Mouse (Mus musculus) heart, postnatal 0 days (tissue): ENCODE results near the gene Nrcam. TPM values are rescaled to one million over a fixed set of nuclear protein-coding genes. Genes with fewer than 3 reads are reported as not detected.

ENCODE experiments used
- ATAC-seq: fragments of 200-750 bp; cut with Nextera tagmentation; 2 replicates; pipeline ENCODE4 v1.8.0; 2017; ENCODE audit warnings: low read depth, moderate number of reproducible peaks, moderate library complexity; ENCODE audit not compliant: insufficient read depth
- DNase-seq: peaks from one replicate; pipeline ENCODE4 v3.0.0-alpha.2; 2016; ENCODE audit warnings: low spot score
- H3K27ac ChIP-seq: fragments of 300-500 bp; sonication (generic); 2 replicates; pipeline ENCODE4 v1.5.1; 2014; ENCODE audit warnings: low read depth, mild to moderate bottlenecking
- H3K27me3 ChIP-seq: fragments of 300-500 bp; sonication (generic); 2 replicates; pipeline ENCODE4 v1.6.1; 2014; ENCODE audit warnings: low read length, mixed read lengths; ENCODE audit not compliant: control insufficient read depth, insufficient read depth
- H3K36me3 ChIP-seq: fragments of 300-500 bp; sonication (generic); replicated peaks from 2 replicates; pipeline ENCODE4 v1.6.1; 2014; ENCODE audit warnings: low read length, mixed read lengths; ENCODE audit not compliant: control insufficient read depth, insufficient read depth
- H3K4me1 ChIP-seq: fragments of 300-500 bp; sonication (generic); 2 replicates; pipeline ENCODE4 v1.6.1; 2014; ENCODE audit warnings: antibody characterized with exemption; ENCODE audit not compliant: control insufficient read depth, insufficient read depth
- H3K4me2 ChIP-seq: fragments of 300-500 bp; sonication (generic); 2 replicates; pipeline ENCODE4 v1.6.1; 2014; ENCODE audit warnings: low read depth, mild to moderate bottlenecking, low read length, moderate library complexity
- H3K4me3 ChIP-seq: fragments of 300-500 bp; sonication (generic); 2 replicates; pipeline ENCODE4 v1.5.1; 2014; ENCODE audit warnings: low read depth, low read length
- H3K9ac ChIP-seq: fragments of 300-500 bp; sonication (generic); replicated peaks from 2 replicates; pipeline ENCODE4 v1.6.1; 2014; ENCODE audit warnings: low read depth, low read length, mixed read lengths
- H3K9me3 ChIP-seq: fragments of 300-500 bp; sonication (generic); replicated peaks from 2 replicates; pipeline ENCODE4 v1.6.1; 2016; ENCODE audit warnings: low read length; ENCODE audit not compliant: control insufficient read depth
- CTCF ChIP-seq: IDR thresholded peaks from 2 replicates; pipeline ENCODE4 v1.5.1; 2016; ENCODE audit warnings: antibody characterized with exemption, control low read depth, low read depth
- EP300 ChIP-seq: IDR thresholded peaks from 2 replicates; pipeline ENCODE4 v1.6.1; 2016; ENCODE audit warnings: antibody characterized with exemption, low read depth
- WGBS: fragments of 180-500 bp; shearing (Covaris S2); extraction: QIAGEN DNeasy Blood & Tissue Kit; methylation state at CpG from one replicate; pipeline ENCODE4 v1.1.7; 2014; 5-methylcytosine and 5-hydroxymethylcytosine counted together
- polyA plus RNA-seq: library from polyadenylated mRNA; unstranded; fragments of >200 nt; fragmentation: Nextera tagmentation; extraction: Ambion mirVana; gene quantifications from 2 replicates; pipeline ENCODE4 v1.2.1, GENCODE M21; 2015
- total RNA-seq: library from RNA; depleted of rRNA; stranded (reverse); fragments of >200 nt; gene quantifications from 2 replicates; pipeline ENCODE4 v1.2.3, GENCODE M21; 2014; ENCODE audit warnings: low replicate concordance

Gene Nrcam
- total and polyA plus RNA-seq, 2 experiments from 2014 or later = 0.20 to 5.0 TPM

DNA sequence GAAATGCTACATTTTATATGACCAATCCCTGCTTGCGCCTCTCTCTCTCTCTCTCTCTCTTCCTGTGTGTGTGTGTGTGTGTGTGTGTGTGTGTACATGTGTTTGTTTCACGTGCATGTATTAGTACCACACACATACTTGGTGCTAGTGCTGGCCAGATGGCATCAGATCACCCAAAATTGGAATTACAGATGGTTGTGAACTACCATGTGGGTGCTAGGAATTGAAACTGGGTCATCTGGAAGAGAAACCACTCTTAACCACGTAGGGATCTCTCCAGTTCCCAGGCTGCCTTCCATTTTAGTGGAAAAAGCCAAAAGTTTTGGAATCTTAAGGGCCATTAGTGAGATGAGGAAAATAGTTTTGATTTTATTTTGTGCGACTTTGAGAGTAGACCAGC, 175.1 kb downstream of the Nrcam start:
- H3K4me1 ChIP-seq = no peaks in the 10 kb centered on the region
- 71% methylated on average over 4 of the region's 4 CpGs for WGBS
- no peaks in the 10 kb centered on the region for H3K27me3 ChIP-seq
- no peak overlapping the region for H3K9ac ChIP-seq
- no peaks in the 10 kb centered on the region for H3K36me3 ChIP-seq
- TF ChIP-seq EP300 (no peak), CTCF (no peak)
- H3K27ac ChIP-seq = no peak overlapping the region
- ATAC-seq (no peak), DNase-seq (no peak)
- no peak overlapping the region for H3K4me2 ChIP-seq
- H3K9me3 ChIP-seq = no peaks in the 10 kb centered on the region
- no peak overlapping the region for H3K4me3 ChIP-seq

GRCm38 (mm10) chr12:44508635-44509034, 179.9 kb downstream of the Nrcam start:
- Histone ChIP-seq H3K27ac (no peak overlapping the region), H3K36me3 (no peaks in the 10 kb centered on the region), H3K27me3 (no peaks in the 10 kb centered on the region), H3K9me3 (no peaks in the 10 kb centered on the region), H3K4me1 (no peaks in the 10 kb centered on the region), H3K4me2 (no peak overlapping the region), H3K4me3 (no peak overlapping the region), H3K9ac (no peak overlapping the region)
- 62% methylated on average over 3 of the region's 3 CpGs for WGBS
- DNase-seq (no peak), ATAC-seq (no peak)
- TF ChIP-seq EP300 (no peak), CTCF (no peak)

GRCm38 (mm10) chr12:44509406-44510104, 180.9 kb downstream of the Nrcam start:
- Histone ChIP-seq H3K4me3 (no peak overlapping the region), H3K27me3 (no peaks in the 10 kb centered on the region), H3K9ac (no peak overlapping the region), H3K27ac (no peak overlapping the region), H3K36me3 (no peaks in the 10 kb centered on the region), H3K4me1 (no peaks in the 10 kb centered on the region), H3K9me3 (no peaks in the 10 kb centered on the region), H3K4me2 (no peak overlapping the region)
- TF ChIP-seq EP300 (no peak), CTCF (no peak)
- WGBS = 62% methylated on average over 4 of the region's 4 CpGs
- ATAC-seq (no peak), DNase-seq (no peak)

DNA sequence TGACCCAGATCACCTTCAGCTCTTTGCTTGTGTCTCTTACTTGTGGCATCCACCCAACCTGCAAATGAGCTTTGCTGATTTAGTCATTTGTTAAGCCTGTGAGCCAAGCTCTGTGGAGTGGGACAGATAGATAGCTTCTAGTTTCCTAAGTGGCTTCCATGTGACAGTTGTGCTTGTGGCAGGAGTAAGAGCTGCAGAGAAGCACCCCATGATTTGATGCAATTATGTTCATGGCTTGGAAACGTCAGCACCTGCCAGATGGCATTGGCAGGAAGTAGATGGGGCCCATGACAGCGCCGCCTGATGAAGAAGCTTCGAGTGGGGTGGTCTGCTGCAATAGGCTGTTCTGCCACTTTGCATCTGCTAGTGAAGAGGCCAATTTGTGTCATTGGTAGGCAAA, 186.4 kb downstream of the Nrcam start:
- TF ChIP-seq CTCF = no peak
- TF ChIP-seq EP300 = no peak
- no peaks in the 10 kb centered on the region for H3K9me3 ChIP-seq

DNA sequence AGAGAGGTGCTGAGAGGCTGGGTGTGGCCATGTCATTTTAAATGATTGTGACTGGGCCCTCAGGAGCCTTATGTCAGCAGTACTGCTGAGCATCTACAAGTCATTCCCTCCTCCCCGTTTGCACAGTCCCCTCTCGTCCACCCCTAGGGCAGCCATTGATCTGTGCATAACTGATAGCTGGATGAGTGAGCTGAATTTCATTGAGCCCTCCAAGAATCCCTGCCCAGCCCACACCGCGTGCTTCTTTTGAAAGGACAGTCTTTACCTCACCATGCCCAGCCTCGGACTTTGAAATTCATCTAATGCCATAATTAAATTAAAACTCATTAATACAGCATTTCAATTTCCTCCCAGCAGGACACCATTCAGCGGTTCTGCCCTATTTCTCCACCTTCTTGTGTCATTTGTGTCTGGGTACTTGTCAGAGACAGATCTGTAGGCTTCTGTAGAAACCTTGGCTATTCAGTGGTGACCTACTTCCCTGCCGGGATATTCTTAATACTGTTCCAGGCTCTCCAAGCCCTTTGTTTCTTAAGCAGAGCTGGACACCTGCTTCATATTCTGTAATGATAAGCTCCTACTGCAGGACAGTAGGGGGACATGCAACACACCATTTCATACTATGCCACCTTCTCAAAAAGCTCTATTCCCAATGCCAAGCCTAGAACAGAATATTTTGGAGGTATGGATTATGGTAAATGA, 190.9 kb downstream of the Nrcam start:
- WGBS = 62% methylated on average over 7 of the region's 7 CpGs
- H3K36me3 ChIP-seq = no peaks in the 10 kb centered on the region
- DNase-seq = no peak
- H3K4me3 ChIP-seq = no peak overlapping the region
- no peak overlapping the region for H3K27ac ChIP-seq
- H3K27me3 ChIP-seq = no peaks in the 10 kb centered on the region
- H3K9me3 ChIP-seq = no peaks in the 10 kb centered on the region
- TF ChIP-seq CTCF = no peak
- no peak for TF ChIP-seq EP300
- no peak for ATAC-seq
- no peak overlapping the region for H3K4me2 ChIP-seq
- no peaks in the 10 kb centered on the region for H3K4me1 ChIP-seq
- no peak overlapping the region for H3K9ac ChIP-seq

More for the DNA sequence above, 186.4 kb downstream of the Nrcam start:
- Histone ChIP-seq H3K9ac (no peak overlapping the region), H3K4me1 (no peaks in the 10 kb centered on the region), H3K27me3 (no peaks in the 10 kb centered on the region), H3K4me3 (no peak overlapping the region), H3K4me2 (no peak overlapping the region), H3K27ac (no peak overlapping the region), H3K36me3 (no peaks in the 10 kb centered on the region)
- no peak for DNase-seq
- ATAC-seq = no peak
- whole genome bisulfite sequencing = 58% methylated on average over 4 of the region's 4 CpGs

GRCm38 (mm10) chr12:44521496-44521895, 192.8 kb downstream of the Nrcam start:
- TF ChIP-seq EP300 = no peak
- no peak for TF ChIP-seq CTCF
- Histone ChIP-seq H3K4me1 (no peaks in the 10 kb centered on the region), H3K9ac (no peak overlapping the region), H3K4me3 (no peak overlapping the region), H3K4me2 (no peak overlapping the region), H3K36me3 (no peaks in the 10 kb centered on the region), H3K27ac (no peak overlapping the region), H3K9me3 (no peaks in the 10 kb centered on the region), H3K27me3 (no peaks in the 10 kb centered on the region)
- DNase-seq = no peak
- 70% methylated on average over 3 of the region's 3 CpGs for WGBS
- ATAC-seq = no peak
